Mouse (Mus musculus): ENCODE data around the gene Olfr1371.

DNA sequence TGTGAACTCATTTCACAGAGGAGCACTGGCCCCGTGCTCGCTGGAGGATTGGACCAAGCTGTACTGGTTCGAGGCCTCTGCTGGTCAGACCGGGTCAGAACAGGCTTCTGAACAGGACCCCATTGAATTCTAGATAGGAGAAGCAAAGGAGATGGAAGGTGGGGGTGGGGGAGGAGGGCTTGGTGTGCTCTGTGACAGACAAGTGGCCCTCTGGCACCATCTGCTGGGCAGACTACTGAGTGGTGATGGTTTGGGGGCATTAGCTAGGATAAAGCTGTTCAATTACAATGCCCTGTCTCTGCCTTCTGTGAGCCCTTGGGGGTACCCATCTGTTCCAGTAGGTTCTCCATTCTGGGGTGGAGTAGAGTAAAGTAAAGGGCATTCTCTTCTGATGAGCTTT lies 6.5 kb upstream of the Olfr1371 start:
- TF ChIP-seq CTCF (IDR thresholded peaks at IDR 0.05; ENCODE audit: borderline replicate concordance, insufficient read depth, low read length) (peak; percentile 91), POLR2A (IDR thresholded peaks at IDR 0.05; ENCODE audit: low read depth, low read length) (no peak)
